Mouse (Mus musculus): Measurements from ENCODE around the gene Ppp1r27.

DNA sequence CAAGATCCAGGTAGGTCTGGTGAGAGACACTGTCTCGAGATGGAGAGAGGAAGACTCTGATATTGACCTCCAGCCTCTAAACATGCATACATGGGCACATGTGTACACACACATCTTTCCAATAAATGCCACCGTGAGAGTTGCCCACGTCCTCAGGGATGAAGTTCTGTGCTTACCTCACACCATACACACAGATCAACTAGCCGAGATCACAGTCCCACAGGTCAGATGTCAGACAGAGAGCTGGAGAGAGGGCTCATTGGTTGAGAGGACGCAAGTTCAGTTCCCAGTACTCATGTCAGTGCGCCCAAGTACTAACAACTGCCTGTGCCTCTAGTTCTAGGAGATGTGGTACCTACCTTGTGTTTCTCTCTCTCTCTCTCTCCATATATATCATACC is 49.9 kb downstream of the Ppp1r27 start:
- TF ChIP-seq POLR2A (IDR thresholded peaks at IDR 0.05; ENCODE audit: borderline replicate concordance, extremely low read depth, low read depth, low read length) (no peak), CTCF (IDR thresholded peaks at IDR 0.05; ENCODE audit: insufficient read depth, low read length) (no peak)

Data from lung, adult 2 months (tissue).